Mouse (Mus musculus) E14TG2a.4 (cell line): ENCODE data around the gene Prtg.

Source experiments
- CTCF ChIP-seq: conservative IDR thresholded peaks from 2 replicates; pipeline ENCODE4 v1.5.1; 2014; ENCODE audit warnings: low read length
- POU5F1 ChIP-seq: IDR thresholded peaks from 2 replicates; pipeline ENCODE4 v1.6.1; 2014; ENCODE audit warnings: low read length, borderline replicate concordance

DNA sequence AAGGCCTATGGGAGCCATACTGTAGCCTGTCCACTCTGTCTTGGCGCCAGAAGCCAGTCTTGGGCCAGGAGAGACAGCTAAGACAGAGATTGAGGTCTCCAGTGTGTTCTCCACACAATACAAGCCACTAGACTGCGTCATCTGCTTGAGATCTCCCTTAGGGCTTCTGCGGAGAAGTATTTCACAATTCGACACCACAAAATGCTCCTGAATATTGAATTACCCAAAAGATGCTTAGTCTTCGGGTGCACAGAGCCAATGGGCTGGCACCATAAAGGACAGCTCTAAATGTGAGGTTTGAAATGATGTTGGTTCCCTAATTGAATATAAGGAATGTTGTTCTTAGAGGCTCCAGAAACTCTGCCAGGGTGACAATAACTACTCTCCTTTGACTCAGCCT, 49.5 kb upstream of the Prtg start:
- no peak for TF ChIP-seq CTCF
- TF ChIP-seq POU5F1, result no peak
